Mouse (Mus musculus) kidney, postnatal 0 days (tissue): ENCODE data around the gene Cers6. TPM values are rescaled to one million over a fixed set of nuclear protein-coding genes. Genes with fewer than 3 reads are reported as not detected.

Experiments
- ATAC-seq: fragments of 200-750 bp; cut with Nextera tagmentation; replicated peaks from 2 replicates; pipeline ENCODE4 v1.8.0; 2017; ENCODE audit warnings: low read depth, moderate number of reproducible peaks, moderate TSS enrichment, moderate library complexity; ENCODE audit not compliant: low FRiP score
- DNase-seq: peaks from one replicate; pipeline ENCODE4 v3.0.0-alpha.2; 2016; ENCODE audit warnings: low spot score
- H3K27ac ChIP-seq: fragments of 300-500 bp; sonication (generic); 2 replicates; pipeline ENCODE4 v1.5.1; 2014; ENCODE audit warnings: mild to moderate bottlenecking
- H3K27me3 ChIP-seq: fragments of 300-500 bp; sonication (generic); 2 replicates; pipeline ENCODE4 v1.6.1; 2014; ENCODE audit warnings: low read length, mixed read lengths; ENCODE audit not compliant: insufficient read depth
- H3K36me3 ChIP-seq: fragments of 300-500 bp; sonication (generic); 2 replicates; pipeline ENCODE4 v1.6.1; 2014; ENCODE audit warnings: low read length, mixed read lengths; ENCODE audit not compliant: insufficient read depth
- H3K4me1 ChIP-seq: fragments of 300-500 bp; sonication (generic); replicated peaks from 2 replicates; pipeline ENCODE4 v1.6.1; 2014; ENCODE audit warnings: antibody characterized with exemption, low read length, mixed read lengths; ENCODE audit not compliant: insufficient read depth
- H3K4me2 ChIP-seq: fragments of 300-500 bp; sonication (generic); 2 replicates; pipeline ENCODE4 v1.6.1; 2014; ENCODE audit warnings: mild to moderate bottlenecking, low read length, moderate library complexity, mixed read lengths
- H3K4me3 ChIP-seq: fragments of 300-500 bp; sonication (generic); replicated peaks from 2 replicates; pipeline ENCODE4 v1.5.1; 2014; ENCODE audit warnings: low read depth, low read length
- H3K9ac ChIP-seq: fragments of 300-500 bp; sonication (generic); 2 replicates; pipeline ENCODE4 v1.6.1; 2014; ENCODE audit warnings: low read depth, low read length
- H3K9me3 ChIP-seq: fragments of 300-500 bp; sonication (generic); replicated peaks from 2 replicates; pipeline ENCODE4 v1.6.1; 2016; ENCODE audit warnings: low read length, inconsistent platforms, mixed read lengths
- CTCF ChIP-seq: IDR thresholded peaks from 2 replicates; pipeline ENCODE4 v1.5.1; 2016; ENCODE audit warnings: antibody characterized with exemption, low read depth, mild to moderate bottlenecking, moderate library complexity
- WGBS: fragments of 180-500 bp; shearing (Covaris S2); extraction: QIAGEN DNeasy Blood & Tissue Kit; methylation state at CpG from one replicate; pipeline ENCODE4 v1.1.7; 2014; 5-methylcytosine and 5-hydroxymethylcytosine counted together
- polyA plus RNA-seq: library from polyadenylated mRNA; unstranded; fragments of >200 nt; fragmentation: Nextera tagmentation; extraction: Ambion mirVana; gene quantifications from 2 replicates; pipeline ENCODE4 v1.2.1, GENCODE M21; 2015

The Cers6 gene
- polyA plus RNA-seq, 1 experiment from 2014 or later, result 18.3 TPM

GRCm38 (mm10) chr2:69071440-69072235 lies 210.4 kb downstream of the Cers6 start:
- no peaks in the 10 kb centered on the region for H3K36me3 ChIP-seq
- H3K27ac ChIP-seq, result no peak overlapping the region
- no peak overlapping the region for H3K9ac ChIP-seq
- no peak for TF ChIP-seq CTCF
- WGBS, result 72% methylated on average over 7 of the region's 7 CpGs
- no peaks in the 10 kb centered on the region for H3K4me1 ChIP-seq
- no peak overlapping the region for H3K4me3 ChIP-seq
- DNase-seq, result no peak
- no peaks in the 10 kb centered on the region for H3K27me3 ChIP-seq
- no peak overlapping the region for H3K4me2 ChIP-seq
- no peak for ATAC-seq
- no peaks in the 10 kb centered on the region for H3K9me3 ChIP-seq

GRCm38 (mm10) chr2:69077189-69077588 lies 215.9 kb downstream of the Cers6 start:
- DNase-seq, result peak; percentile 47
- H3K36me3 ChIP-seq, result no peaks in the 10 kb centered on the region
- H3K9me3 ChIP-seq, result no peaks in the 10 kb centered on the region
- no peak overlapping the region for H3K27ac ChIP-seq
- no peak overlapping the region for H3K9ac ChIP-seq
- H3K27me3 ChIP-seq, result no peaks in the 10 kb centered on the region
- peak; percentile 71 for ATAC-seq
- 37% methylated on average over 3 of the region's 3 CpGs for whole genome bisulfite sequencing
- no peak for TF ChIP-seq CTCF
- H3K4me1 ChIP-seq, result no peaks in the 10 kb centered on the region
- H3K4me2 ChIP-seq, result no peak overlapping the region
- no peak overlapping the region for H3K4me3 ChIP-seq

GRCm38 (mm10) chr2:69080760-69081159 lies 219.5 kb downstream of the Cers6 start:
- peak; percentile 46 for DNase-seq

GRCm38 (mm10) chr2:69082499-69083197 lies 221.4 kb downstream of the Cers6 start:
- Histone ChIP-seq H3K27ac (no peak overlapping the region), H3K4me2 (no peak overlapping the region), H3K36me3 (no peaks in the 10 kb centered on the region), H3K9ac (no peak overlapping the region), H3K4me1 (no peaks in the 10 kb centered on the region; the same call in 1 of the 2 replicates), H3K27me3 (no peaks in the 10 kb centered on the region), H3K4me3 (no peak overlapping the region), H3K9me3 (no peaks in the 10 kb centered on the region)
- 39% methylated on average over 8 of the region's 8 CpGs for WGBS
- ATAC-seq, result no peak
- no peak for TF ChIP-seq CTCF
- DNase-seq, result no peak

More at GRCm38 (mm10) chr2:69080760-69081159, 219.5 kb downstream of the Cers6 start:
- no peak; the same call in 1 of the 2 replicates for ATAC-seq
- H3K4me1 ChIP-seq, result no peaks in the 10 kb centered on the region; the same call in 1 of the 2 replicates
- no peak overlapping the region for H3K4me3 ChIP-seq
- 32% methylated on average over 1 of the region's 1 CpGs for WGBS
- H3K27me3 ChIP-seq, result no peaks in the 10 kb centered on the region
- H3K4me2 ChIP-seq, result no peak overlapping the region
- no peaks in the 10 kb centered on the region for H3K36me3 ChIP-seq
- H3K27ac ChIP-seq, result no peak overlapping the region
- H3K9me3 ChIP-seq, result no peaks in the 10 kb centered on the region
- no peak overlapping the region for H3K9ac ChIP-seq
- no peak for TF ChIP-seq CTCF

- Histone ChIP-seq H3K9me3 (no peaks in the 10 kb centered on the region), H3K4me3 (no peak overlapping the region), H3K36me3 (no peaks in the 10 kb centered on the region), H3K4me1 (no peaks in the 10 kb centered on the region; the same call in 1 of the 2 replicates), H3K27ac (no peak overlapping the region), H3K4me2 (no peak overlapping the region), H3K9ac (no peak overlapping the region), H3K27me3 (no peaks in the 10 kb centered on the region)
- TF ChIP-seq CTCF, result no peak
- ATAC-seq, result no peak
- no peak for DNase-seq
- 78% methylated on average over 3 of the region's 3 CpGs for WGBS
These were observed 221.9 kb downstream of the Cers6 start for GRCm38 (mm10) chr2:69083198-69083509.

- DNase-seq (peak; percentile 34), ATAC-seq (no peak)
- Histone ChIP-seq H3K9ac (no peak overlapping the region), H3K4me3 (no peak overlapping the region), H3K4me2 (no peak overlapping the region), H3K27me3 (no peaks in the 10 kb centered on the region), H3K4me1 (no peaks in the 10 kb centered on the region; the same call in 1 of the 2 replicates), H3K9me3 (no peaks in the 10 kb centered on the region), H3K36me3 (no peaks in the 10 kb centered on the region), H3K27ac (no peak overlapping the region)
- no peak for TF ChIP-seq CTCF
- 60% methylated on average over 6 of the region's 6 CpGs for WGBS
These were observed 223.2 kb downstream of the Cers6 start for GRCm38 (mm10) chr2:69084416-69084815.
